Mouse (Mus musculus): ENCODE measurements at regions not wholly inside any gene's neighbourhood (a gene's known extent, or its start where the extent isn't known, plus 50 kb on each side); places are given as distances from the start of the nearest gene placed in this dataset.
"Not testable (repeated sequence)": the region's sequence is repeated elsewhere in the genome, so short reads cannot be mapped to it uniquely, and the experiment has no call there.

- DNase-seq (ENCODE audit: inconsistent ontology term): no peak
Measured at GRCm38 (mm10) chr3:53792541-53792940, 52.3 kb upstream of the Gm10985 start.

- DNase-seq (ENCODE audit: inconsistent ontology term): no peak
Measured at GRCm38 (mm10) chr3:53789706-53790105, 55.2 kb upstream of the Gm10985 start.

GRCm38 (mm10) chr3:53785201-53785600 is 59.7 kb upstream of the Gm10985 start:
- DNase-seq (ENCODE audit: inconsistent ontology term): no peak

GRCm38 (mm10) chr3:53776668-53777067 is 68.2 kb upstream of the Gm10985 start:
- DNase-seq (ENCODE audit: inconsistent ontology term): no peak

- DNase-seq (ENCODE audit: inconsistent ontology term): no peak
Measured at GRCm38 (mm10) chr3:53767601-53768000, 77.3 kb upstream of the Gm10985 start.

GRCm38 (mm10) chr3:53763981-53764380 is 80.9 kb upstream of the Gm10985 start:
- peak; percentile 59 for DNase-seq (ENCODE audit: inconsistent ontology term)

- peak; percentile 90 for DNase-seq (ENCODE audit: inconsistent ontology term)
Measured at GRCm38 (mm10) chr3:53761514-53762075, 83.3 kb upstream of the Gm10985 start.

GRCm38 (mm10) chr3:53756115-53756853 is 88.6 kb upstream of the Gm10985 start:
- peak; percentile 27 for DNase-seq (ENCODE audit: inconsistent ontology term)

GRCm38 (mm10) chr3:53737161-53737560 is 80.0 kb upstream of the Frem2 start:
- no peak for DNase-seq (ENCODE audit: inconsistent ontology term)

- DNase-seq (ENCODE audit: inconsistent ontology term): not testable (repeated sequence)
Measured at GRCm38 (mm10) chr3:53735607-53736006, 78.5 kb upstream of the Frem2 start.

- DNase-seq (ENCODE audit: inconsistent ontology term): peak; percentile 51
Measured at GRCm38 (mm10) chr3:53735147-53735546, 78.0 kb upstream of the Frem2 start.

- DNase-seq (ENCODE audit: inconsistent ontology term): no peak
Measured at GRCm38 (mm10) chr3:53730440-53730839, 73.3 kb upstream of the Frem2 start.

- DNase-seq (ENCODE audit: inconsistent ontology term): peak; percentile 78
Measured at GRCm38 (mm10) chr3:53729810-53730209, 72.7 kb upstream of the Frem2 start.

GRCm38 (mm10) chr3:53729131-53729530 is 72.0 kb upstream of the Frem2 start:
- DNase-seq (ENCODE audit: inconsistent ontology term): no peak

GRCm38 (mm10) chr3:53727737-53728136 is 70.6 kb upstream of the Frem2 start:
- DNase-seq (ENCODE audit: inconsistent ontology term): no peak

GRCm38 (mm10) chr3:53707101-53707500 is 49.9 kb upstream of the Frem2 start:
- no peak for DNase-seq (ENCODE audit: inconsistent ontology term)

All from Muller cell, postnatal 12 days (primary cell).